Comparison of ENCODE assay signal across 8 mouse cellular contexts in the genomic region with DNA sequence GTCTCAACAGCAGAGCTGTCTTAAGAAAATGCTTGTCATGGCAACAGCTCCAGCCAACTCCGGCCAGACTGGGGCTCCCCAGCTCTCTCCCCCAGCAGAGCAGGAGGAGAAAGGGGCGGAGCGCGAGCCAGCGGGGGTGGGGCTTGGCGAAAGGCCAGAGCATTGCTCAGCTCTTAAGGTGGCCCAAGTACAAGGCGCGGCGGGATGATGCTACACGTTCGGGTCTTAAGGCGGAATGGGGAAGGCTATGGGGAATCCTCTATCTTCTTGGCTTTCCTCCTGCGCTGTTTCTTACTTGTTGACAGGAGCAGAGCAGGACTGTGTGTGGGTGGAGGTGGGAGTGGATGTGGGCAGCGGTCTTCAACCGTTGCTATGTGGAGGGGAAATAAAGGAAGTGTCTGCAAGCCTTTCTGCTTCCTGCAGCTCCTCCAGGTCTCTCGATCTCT. TPM values are rescaled to one million over a fixed set of nuclear protein-coding genes. Genes with fewer than 3 reads are reported as not detected.
DNase-seq lines count a peak whose midpoint lies in the region; ATAC-seq lines count a peak whose summit lies in the region.

Gene Atp2b4 (minus strand): TSS at position 94 of the 446 bp plus-strand sequence.

- peaks cover 37% of the 10 kb centered on the region for H3K4me1 ChIP-seq in hindbrain, embryonic 12.5 days

- H3K9me3 ChIP-seq in hindbrain, embryonic 12.5 days (replicated peaks), result no peaks in the 10 kb centered on the region

- H3K4me3 ChIP-seq in hindbrain, embryonic 12.5 days, result peak within 1 kb of the TSS; percentile 49

- H3K27ac ChIP-seq in hindbrain, embryonic 12.5 days, result 0 out of 2 replicates have a peak within 1 kb of the TSS, but pooled peaks have one; percentile 17

- peaks cover 18% of the 10 kb centered on the region for H3K27me3 ChIP-seq in hindbrain, embryonic 12.5 days

- peak; percentile 78 for ATAC-seq in hindbrain, embryonic 12.5 days (ENCODE audit: low FRiP score)

- H3K4me2 ChIP-seq in hindbrain, embryonic 12.5 days (replicated peaks), result peak within 1 kb of the TSS; percentile 89

- under 1% methylated on average over 16 of the region's 16 CpGs for WGBS in hindbrain, embryonic 12.5 days

- peak; percentile 87 for DNase-seq in NIH3T3 (ENCODE audit: low read depth)
- DNase-seq in cerebellum, postnatal 10 days, result peak; percentile 96 to 97
- peak; percentile 92 for DNase-seq in frontal cortex, postnatal 10 days (ENCODE audit: low spot score in 2 of 2)
- DNase-seq in layer of hippocampus, postnatal 14 days (ENCODE audit: low spot score in 2 of 2), result peak; percentile 90
- peak; percentile 98 for DNase-seq in lung, postnatal 14 days
- peak; percentile 37 for DNase-seq in retina, adult 2 months (ENCODE audit: low read depth, low spot score)
- DNase-seq in thymus, postnatal 36 days, result peak; percentile 89 to 93

- peak within 1 kb of the TSS; percentile 57 for H3K9ac ChIP-seq in hindbrain, embryonic 12.5 days

- H3K36me3 ChIP-seq in hindbrain, embryonic 12.5 days, result no peaks in the 10 kb centered on the region

RNA-seq across cellular contexts. Expression of gene Atp2b4, which starts in this region (rescaled TPM):
- 12.2 and 16.3 TPM in 2 replicates for polyA plus RNA-seq in hindbrain, embryonic 12.5 days (2016; fragmentation: Nextera tagmentation; extraction: Ambion mirVana)
- total RNA-seq in layer of hippocampus, postnatal 14 days (2021), result 10 to 100 TPM; 62.9 to 67.4 TPM

Comparison
In these comparisons a context has a peak if more than half of its experiments do, and no peak if none do; other contexts are left out.
1. Peak in every context shown above with its lines: DNase-seq, ATAC-seq, H3K4me3 ChIP-seq and H3K27ac ChIP-seq.
2. DNase-seq: peak in every context shown above with its lines; median percentile 98 in lung, postnatal 14 days; 96 in cerebellum, postnatal 10 days; 92 in frontal cortex, postnatal 10 days; 91 in thymus, postnatal 36 days; 90 in layer of hippocampus, postnatal 14 days; 87 in NIH3T3; 37 in retina, adult 2 months.